Mouse (Mus musculus) small intestine, adult 2 months (tissue): ENCODE measurements around the gene Mindy4. TPM values are rescaled to one million over a fixed set of nuclear protein-coding genes. Genes with fewer than 3 reads are reported as not detected.

ENCODE experiments used
- H3K27ac ChIP-seq: fragments of 200-500 bp; 2 replicates; pipeline ENCODE4 v1.5.1; 2012; ENCODE audit warnings: low read depth, low read length, control low read depth, inconsistent platforms; ENCODE audit not compliant: insufficient read depth
- H3K27me3 ChIP-seq: fragments of 200-500 bp; 2 replicates; pipeline ENCODE4 v1.6.1; 2012; ENCODE audit warnings: mild to moderate bottlenecking, moderate library complexity, low read length, inconsistent platforms; ENCODE audit not compliant: control insufficient read depth, insufficient read depth
- H3K36me3 ChIP-seq: fragments of 200-500 bp; 2 replicates; pipeline ENCODE4 v1.6.1; 2012; ENCODE audit warnings: mild to moderate bottlenecking, low read length, control low read depth, inconsistent platforms; ENCODE audit not compliant: control insufficient read depth, insufficient read depth
- H3K4me1 ChIP-seq: fragments of 200-500 bp; 2 replicates; pipeline ENCODE4 v1.6.1; 2012; ENCODE audit warnings: low read length, inconsistent platforms, mixed read lengths; ENCODE audit not compliant: control insufficient read depth, insufficient read depth, insufficient read length
- H3K4me3 ChIP-seq: fragments of 200-500 bp; 2 replicates; pipeline ENCODE4 v1.5.1; 2012; ENCODE audit warnings: low read depth, mild to moderate bottlenecking, control low read depth, inconsistent platforms, low read length, moderate library complexity
- CTCF ChIP-seq: fragments of 200-500 bp; IDR thresholded peaks from 2 replicates; pipeline ENCODE4 v1.5.1; 2012; ENCODE audit warnings: low read depth, mild to moderate bottlenecking, control low read depth, inconsistent platforms, low read length, moderate library complexity, mixed read lengths; ENCODE audit not compliant: insufficient replicate concordance, insufficient read length; ENCODE audit errors: extremely low read depth
- POLR2A ChIP-seq: fragments of 200-500 bp; IDR thresholded peaks from 2 replicates; pipeline ENCODE4 v1.6.1; 2012; ENCODE audit warnings: low read depth, mild to moderate bottlenecking, control low read depth, inconsistent platforms, low read length, moderate library complexity
- WGBS: fragments of 180-500 bp; shearing (Covaris S2); methylation state at CpG from one replicate; pipeline ENCODE4 v1.1.7; 2018; 5-methylcytosine and 5-hydroxymethylcytosine counted together
- polyA plus RNA-seq: library from polyadenylated mRNA; depleted of rRNA; stranded (reverse); fragments of >200 nt; gene quantifications from 2 replicates; pipeline ENCODE4 v1.2.3, GENCODE M21; 2012; rRNA removed

The Mindy4 gene
- 0.81 and 0.98 TPM in 2 replicates for polyA plus RNA-seq

DNA sequence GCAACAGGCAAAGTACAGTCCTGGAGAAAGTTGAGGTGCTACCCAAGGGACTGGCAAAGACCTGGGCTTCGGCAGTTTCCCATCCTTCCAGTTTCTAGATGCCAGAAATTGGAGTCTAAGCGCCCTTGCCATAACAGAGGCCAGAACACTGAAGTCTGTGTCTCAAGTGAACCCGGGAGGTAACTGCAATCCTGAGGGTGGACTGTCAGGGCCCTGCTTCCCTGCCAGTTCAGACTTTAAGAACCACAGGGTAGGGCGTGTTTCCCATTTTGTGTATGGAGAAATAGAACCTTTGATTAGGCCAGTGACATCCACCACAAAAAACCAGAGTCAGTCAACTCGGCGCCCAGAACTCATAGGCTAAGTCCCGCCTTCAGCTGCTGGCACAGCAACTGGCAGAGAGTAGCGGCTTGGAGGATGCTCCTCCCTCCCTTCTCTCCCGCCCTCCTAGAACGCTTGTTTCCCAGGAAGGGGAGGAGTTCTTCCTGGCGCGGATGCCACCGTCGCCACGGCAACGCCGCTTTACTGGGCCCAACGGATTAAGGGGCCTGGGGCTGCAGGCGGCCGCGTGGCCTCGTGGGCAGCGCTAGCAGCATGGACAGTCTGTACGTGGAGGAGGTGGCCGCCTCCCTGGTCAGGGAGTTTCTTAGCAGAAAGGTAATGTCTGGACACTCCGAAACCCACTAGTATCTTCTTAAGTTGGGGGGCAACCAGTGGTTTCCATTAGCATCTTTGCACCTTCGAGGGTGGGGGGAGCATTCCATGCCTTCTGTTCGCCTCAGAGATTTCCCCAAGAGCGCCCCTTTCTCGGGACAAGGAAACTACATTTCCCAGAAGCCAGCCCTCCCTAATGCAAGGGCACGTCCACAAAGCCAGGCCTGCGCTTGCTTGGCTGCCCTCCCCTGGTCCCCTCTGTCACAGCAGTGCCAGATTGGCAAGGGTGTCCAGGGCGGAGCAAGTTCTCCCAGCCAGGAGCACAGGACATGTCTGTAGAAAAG lies at the start of gene Mindy4:
TSS of gene Mindy4 (plus strand) at position 471 of the 998 bp plus-strand sequence.
- 4% methylated on average over 33 of the region's 33 CpGs for WGBS
- Histone ChIP-seq H3K27me3 (no peaks in the 10 kb centered on the region), H3K36me3 (no peaks in the 10 kb centered on the region), H3K27ac (peak within 1 kb of the TSS; percentile 77), H3K4me1 (peaks cover 2% of the 10 kb centered on the region; the same call in 1 of the 2 replicates), H3K4me3 (peak within 1 kb of the TSS; percentile 82)
- TF ChIP-seq POLR2A (no peak; the same call in 1 of the 2 replicates), CTCF (no peak; the same call in 1 of the 2 replicates)

DNA sequence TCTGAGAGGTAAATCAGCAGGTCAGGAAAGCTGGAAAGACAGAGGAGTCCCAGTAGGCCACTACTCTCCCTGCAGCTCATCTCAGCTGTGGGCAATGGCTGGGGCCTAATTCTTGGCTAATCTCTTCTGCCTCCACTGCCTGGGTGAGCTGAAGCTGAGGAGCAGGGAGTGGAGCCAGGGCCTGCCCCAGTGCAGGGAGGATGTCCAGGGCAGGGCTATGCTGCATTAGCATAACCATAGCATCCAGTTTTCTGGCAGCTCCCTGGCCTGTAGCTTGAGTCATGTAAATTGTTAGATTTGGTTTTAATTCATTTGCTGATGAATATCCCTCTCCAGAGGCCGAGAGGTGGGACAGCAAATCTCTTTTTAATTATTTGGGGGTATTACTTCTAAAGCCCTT lies 43.9 kb upstream of the Mindy4 start:
- no peak overlapping the region for H3K27ac ChIP-seq
- TF ChIP-seq CTCF (no peak), POLR2A (no peak)
- WGBS = 68% methylated on average over 1 of the region's 1 CpGs
- no peaks in the 10 kb centered on the region for H3K27me3 ChIP-seq
- no peaks in the 10 kb centered on the region for H3K4me1 ChIP-seq
- H3K36me3 ChIP-seq = no peaks in the 10 kb centered on the region
- no peak overlapping the region for H3K4me3 ChIP-seq

DNA sequence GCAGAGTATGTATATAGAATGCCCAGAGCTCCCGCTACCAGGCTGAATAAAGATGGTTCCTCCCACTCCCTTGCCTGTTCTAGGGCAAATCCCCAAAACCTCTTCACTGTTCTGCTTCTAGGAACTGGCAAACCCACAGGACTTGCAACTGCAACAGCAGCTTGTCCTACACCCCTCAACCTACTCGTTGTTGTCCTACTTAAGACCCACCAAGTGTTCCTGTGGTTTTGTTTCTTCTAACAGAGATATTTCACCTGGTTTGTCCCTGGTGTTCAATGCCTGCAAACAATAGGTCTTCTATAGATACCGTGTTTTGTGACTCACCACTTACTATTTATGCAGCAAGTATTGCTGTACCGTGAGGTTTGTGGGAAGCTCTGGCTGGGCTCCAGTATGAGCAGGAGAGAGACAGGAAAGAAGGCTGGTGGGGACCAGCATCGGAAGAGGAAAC lies 41.8 kb upstream of the Mindy4 start:
- WGBS = 56% methylated on average over 5 of the region's 5 CpGs
- Histone ChIP-seq H3K27ac (no peak overlapping the region), H3K27me3 (no peaks in the 10 kb centered on the region), H3K4me1 (no peaks in the 10 kb centered on the region), H3K36me3 (no peaks in the 10 kb centered on the region), H3K4me3 (no peak overlapping the region)
- TF ChIP-seq CTCF = no peak
- TF ChIP-seq POLR2A = no peak

DNA sequence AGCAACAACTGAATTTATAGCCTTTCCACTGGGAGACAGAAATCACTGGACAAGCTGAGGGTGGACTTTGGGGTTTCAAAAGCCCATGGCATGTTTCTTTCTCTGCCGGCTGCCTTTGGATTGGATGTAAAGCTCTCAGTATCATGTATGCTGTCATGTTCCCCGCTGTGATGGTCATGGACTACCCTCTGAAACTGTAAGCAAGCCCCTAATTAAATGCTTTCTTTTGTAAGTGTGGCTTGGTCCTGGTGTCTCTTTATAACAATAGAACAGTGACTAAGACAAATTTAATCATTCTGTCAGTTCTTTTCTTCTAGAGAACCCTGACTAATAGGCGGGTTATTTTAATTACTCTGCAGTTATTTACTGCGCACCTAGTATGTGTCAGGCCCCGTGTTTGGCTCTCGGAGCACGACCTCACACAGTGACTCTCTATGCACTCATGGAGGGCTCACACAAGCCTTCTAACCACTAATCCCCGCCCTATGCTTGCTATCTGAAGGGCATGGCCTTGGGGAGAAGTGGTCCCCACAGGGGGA lies 40.1 kb upstream of the Mindy4 start:
- Histone ChIP-seq H3K4me3 (no peak overlapping the region), H3K27ac (no peak overlapping the region)

DNA sequence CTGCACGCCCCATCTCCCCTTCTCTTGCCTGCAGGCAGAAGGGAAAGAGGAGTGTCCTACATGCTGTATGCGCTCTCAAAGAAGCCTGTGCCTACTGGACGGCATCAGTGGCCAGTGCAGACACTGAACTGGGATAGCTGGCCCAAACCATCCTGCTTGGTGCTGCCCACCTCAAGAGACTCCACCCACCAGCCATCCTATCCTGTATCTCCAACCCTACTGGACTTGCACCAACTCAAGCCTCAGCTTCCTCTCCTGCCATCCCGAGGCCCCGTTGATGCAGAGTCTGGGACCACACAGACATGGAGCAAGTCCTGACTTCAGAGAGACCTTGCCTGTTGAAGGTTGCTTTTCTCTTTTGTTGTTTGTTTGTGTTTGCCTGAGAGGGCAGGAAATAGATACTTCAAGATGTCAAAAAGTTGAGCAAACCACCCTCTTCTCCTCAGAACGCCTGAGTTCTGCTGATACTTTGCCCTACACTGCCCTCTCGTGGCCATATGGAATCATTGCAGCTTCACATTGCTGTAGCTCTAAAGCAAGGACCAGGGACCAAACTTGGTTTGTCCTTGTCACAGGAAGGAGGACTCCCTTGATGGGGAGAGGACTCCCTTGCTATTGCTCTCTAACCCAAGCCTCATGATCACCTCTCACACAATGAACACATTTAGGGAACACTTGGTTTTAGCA lies 36.3 kb upstream of the Mindy4 start:
- Histone ChIP-seq H3K36me3 (no peaks in the 10 kb centered on the region), H3K4me1 (no peaks in the 10 kb centered on the region), H3K27me3 (no peaks in the 10 kb centered on the region), H3K4me3 (no peak overlapping the region), H3K27ac (no peak overlapping the region)
- peak; percentile 70; the same call in 1 of the 2 replicates for TF ChIP-seq CTCF
- TF ChIP-seq POLR2A = no peak
- 54% methylated on average over 7 of the region's 7 CpGs for WGBS

More for the DNA sequence above, 40.1 kb upstream of the Mindy4 start:
- no peaks in the 10 kb centered on the region for H3K36me3 ChIP-seq
- no peaks in the 10 kb centered on the region for H3K27me3 ChIP-seq
- TF ChIP-seq POLR2A (no peak), CTCF (no peak)
- H3K4me1 ChIP-seq = no peaks in the 10 kb centered on the region
- WGBS = 79% methylated on average over 8 of the region's 8 CpGs

DNA sequence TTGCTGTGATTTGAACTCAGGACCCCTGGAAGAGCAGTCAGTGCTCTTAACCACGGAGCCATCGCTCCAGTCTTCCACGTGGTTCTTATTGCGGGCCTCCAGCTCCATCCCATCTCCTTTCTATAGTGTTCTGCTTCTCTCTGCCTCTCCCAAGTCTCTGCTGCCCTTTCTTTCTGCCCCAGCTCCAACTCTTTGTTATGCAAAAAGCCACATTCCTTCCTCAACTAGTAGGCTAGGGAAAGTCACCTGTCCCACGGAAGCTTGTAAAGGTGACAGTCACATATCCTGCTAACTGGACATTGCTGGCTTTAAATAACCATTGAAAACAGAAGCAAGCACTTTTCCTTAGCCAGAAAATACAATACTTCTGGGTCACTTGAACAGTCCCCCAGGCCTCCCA lies 33.4 kb upstream of the Mindy4 start:
- no peaks in the 10 kb centered on the region for H3K4me1 ChIP-seq
- no peaks in the 10 kb centered on the region for H3K36me3 ChIP-seq
- TF ChIP-seq CTCF (no peak), POLR2A (no peak)
- H3K27ac ChIP-seq = no peak overlapping the region
- no peak overlapping the region for H3K4me3 ChIP-seq
- H3K27me3 ChIP-seq = no peaks in the 10 kb centered on the region
- WGBS = 89% methylated on average over 5 of the region's 5 CpGs
